Mouse (Mus musculus): Measurements from ENCODE around the gene Hpse2. TPM values are rescaled to one million over a fixed set of nuclear protein-coding genes. Genes with fewer than 3 reads are reported as not detected.
"Not testable (repeated sequence)": the region's sequence is repeated elsewhere in the genome, so short reads cannot be mapped to it uniquely, and the experiment has no call there.

Hpse2 gene
- 2.2 and 2.6 TPM in 2 replicates for polyA plus RNA-seq (2012; rRNA removed)

GRCm38 (mm10) chr19:43388017-43388904, at the start of gene Hpse2:
Gene Hpse2, minus strand, starts transcription at chr19:43388355.
- DNase-seq (ENCODE audit: low read depth, low spot score) = no peak
- WGBS = 11% methylated on average over 18 of the region's 18 CpGs

- 90% methylated on average over 24 of the region's 24 CpGs for WGBS
- DNase-seq (ENCODE audit: low read depth, low spot score) = no peak
Measured at GRCm38 (mm10) chr19:43427446-43428224, 39.5 kb upstream of the Hpse2 start.

GRCm38 (mm10) chr19:43424082-43424481, 35.9 kb upstream of the Hpse2 start:
- 71% methylated on average over 2 of the region's 2 CpGs for WGBS
- DNase-seq (ENCODE audit: low read depth, low spot score) = no peak

- no peak for DNase-seq (ENCODE audit: low read depth, low spot score)
- WGBS = 79% methylated on average over 3 of the region's 3 CpGs
Measured at GRCm38 (mm10) chr19:43420506-43420905, 32.4 kb upstream of the Hpse2 start.

GRCm38 (mm10) chr19:43415565-43415964, 27.4 kb upstream of the Hpse2 start:
- no peak for DNase-seq (ENCODE audit: low read depth, low spot score)
- 50% methylated on average over 2 of the region's 2 CpGs for WGBS

- 9% methylated on average over 1 of the region's 1 CpGs for WGBS
- no peak for DNase-seq (ENCODE audit: low read depth, low spot score)
Measured at GRCm38 (mm10) chr19:43407181-43407580, 19.0 kb upstream of the Hpse2 start.

- peak; percentile 7 for DNase-seq (ENCODE audit: low read depth, low spot score)
- 6% methylated on average over 4 of the region's 4 CpGs for WGBS
Measured at GRCm38 (mm10) chr19:43396327-43396726, 8.2 kb upstream of the Hpse2 start.

- WGBS = 5% methylated on average over 14 of the region's 14 CpGs
- no peak for DNase-seq (ENCODE audit: low read depth, low spot score)
Measured at GRCm38 (mm10) chr19:43387071-43387770, 934 bp downstream of the Hpse2 start.

GRCm38 (mm10) chr19:43386041-43386952, 1.9 kb downstream of the Hpse2 start:
- 2% methylated on average over 48 of the region's 48 CpGs for WGBS
- no peak for DNase-seq (ENCODE audit: low read depth, low spot score)

- no peak for DNase-seq (ENCODE audit: low read depth, low spot score)
- WGBS = 7% methylated on average over 13 of the region's 13 CpGs
Measured at GRCm38 (mm10) chr19:43385451-43385850, 2.7 kb downstream of the Hpse2 start.

GRCm38 (mm10) chr19:43384978-43385431, 3.1 kb downstream of the Hpse2 start:
- 7% methylated on average over 25 of the region's 25 CpGs for WGBS
- DNase-seq (ENCODE audit: low read depth, low spot score) = no peak

GRCm38 (mm10) chr19:43384346-43384977, 3.7 kb downstream of the Hpse2 start:
- 18% methylated on average over 19 of the region's 19 CpGs for WGBS
- no peak for DNase-seq (ENCODE audit: low read depth, low spot score)

- WGBS = 79% methylated on average over 3 of the region's 3 CpGs
Measured at GRCm38 (mm10) chr19:43358830-43359229, 29.3 kb downstream of the Hpse2 start.

GRCm38 (mm10) chr19:43311125-43311524, 77.0 kb downstream of the Hpse2 start:
- peak; percentile 1 for DNase-seq (ENCODE audit: low read depth, low spot score)

More at GRCm38 (mm10) chr19:43358830-43359229, 29.3 kb downstream of the Hpse2 start:
- DNase-seq (ENCODE audit: low read depth, low spot score) = no peak

- no peak for DNase-seq (ENCODE audit: low read depth, low spot score)
Measured at GRCm38 (mm10) chr19:43306756-43307155, 81.4 kb downstream of the Hpse2 start.

DNA sequence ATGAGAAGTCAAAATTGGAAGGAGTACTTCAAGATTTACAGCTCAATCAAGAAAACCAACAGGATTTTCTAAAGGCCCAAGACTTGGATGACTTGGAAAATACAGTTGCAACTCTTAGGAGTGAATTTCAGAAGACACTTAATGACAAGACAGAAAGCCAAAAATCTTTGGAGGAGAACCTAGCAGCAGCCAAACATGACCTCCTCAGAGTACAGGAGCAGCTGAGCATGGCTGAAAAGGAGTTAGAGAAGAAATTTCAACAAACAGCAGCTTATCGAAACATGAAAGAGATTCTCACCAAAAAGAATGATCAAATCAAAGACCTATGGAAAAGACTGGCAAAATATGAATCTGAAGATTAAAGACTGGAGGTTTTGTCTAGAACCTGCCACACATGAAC, 106.8 kb downstream of the Hpse2 start:
- 92% methylated on average over 1 of the region's 1 CpGs for WGBS
- not testable (repeated sequence) for DNase-seq (ENCODE audit: low read depth, low spot score)

DNA sequence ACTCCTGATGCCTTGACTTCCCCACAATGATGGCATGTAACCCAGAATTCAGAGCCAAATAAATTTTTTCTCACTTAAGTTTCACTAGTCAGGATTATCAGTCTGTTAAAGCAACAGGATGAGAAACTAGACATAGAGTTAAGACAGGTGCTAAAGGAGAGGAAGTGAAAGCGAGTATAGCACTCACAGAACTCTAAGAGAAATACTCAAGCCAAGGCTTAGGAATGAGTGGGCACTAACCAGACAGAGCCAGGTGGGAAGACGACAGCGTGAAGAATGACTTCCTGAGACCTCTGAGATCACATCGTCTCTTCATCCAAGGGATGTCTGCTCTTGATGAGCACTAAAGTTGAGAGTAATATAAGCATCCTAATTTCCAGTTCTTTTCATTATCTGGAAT, 144.2 kb downstream of the Hpse2 start:
- no peak for DNase-seq (ENCODE audit: low read depth, low spot score)
- 62% methylated on average over 4 of the region's 4 CpGs for WGBS

GRCm38 (mm10) chr19:43231711-43232110, 156.4 kb downstream of the Hpse2 start:
- DNase-seq (ENCODE audit: low read depth, low spot score) = no peak
- 75% methylated on average over 3 of the region's 3 CpGs for WGBS

GRCm38 (mm10) chr19:43193562-43193961, 194.6 kb downstream of the Hpse2 start:
- WGBS = 61% methylated on average over 3 of the region's 3 CpGs

More at GRCm38 (mm10) chr19:43193562-43193961, 194.6 kb downstream of the Hpse2 start:
- no peak for DNase-seq (ENCODE audit: low read depth, low spot score)

Measured in large intestine, adult 2 months (tissue).